Mouse (Mus musculus) hindbrain, embryonic 13.5 days (tissue): Measurements from ENCODE around the gene Gpr137. TPM values are rescaled to one million over a fixed set of nuclear protein-coding genes. Genes with fewer than 3 reads are reported as not detected.

Source experiments
- ATAC-seq: fragments of 200-750 bp; cut with Nextera tagmentation; 2 replicates; pipeline ENCODE4 v1.8.0; 2017; ENCODE audit warnings: moderate TSS enrichment; ENCODE audit not compliant: low FRiP score
- H3K27ac ChIP-seq: fragments of 300-500 bp; sonication (generic); 2 replicates; pipeline ENCODE4 v1.5.1; 2015; ENCODE audit warnings: inconsistent platforms, mild to moderate bottlenecking, moderate library complexity
- H3K27me3 ChIP-seq: fragments of 300-500 bp; sonication (generic); 2 replicates; pipeline ENCODE4 v1.6.1; 2015; ENCODE audit warnings: mild to moderate bottlenecking, inconsistent platforms
- H3K36me3 ChIP-seq: fragments of 300-500 bp; sonication (generic); 2 replicates; pipeline ENCODE4 v1.6.1; 2015; ENCODE audit warnings: mild to moderate bottlenecking, inconsistent platforms
- H3K4me1 ChIP-seq: fragments of 300-500 bp; sonication (generic); replicated peaks from 2 replicates; pipeline ENCODE4 v1.6.1; 2015; ENCODE audit warnings: inconsistent platforms
- H3K4me2 ChIP-seq: fragments of 300-500 bp; sonication (generic); 2 replicates; pipeline ENCODE4 v1.6.1; 2015; ENCODE audit warnings: inconsistent platforms, mild to moderate bottlenecking, moderate library complexity
- H3K4me3 ChIP-seq: fragments of 300-500 bp; sonication (generic); 2 replicates; pipeline ENCODE4 v1.5.1; 2015; ENCODE audit warnings: mild to moderate bottlenecking, inconsistent platforms
- H3K9ac ChIP-seq: fragments of 300-500 bp; sonication (generic); 2 replicates; pipeline ENCODE4 v1.6.1; 2015; ENCODE audit warnings: mild to moderate bottlenecking, inconsistent platforms
- H3K9me3 ChIP-seq: fragments of 300-500 bp; sonication (generic); 2 replicates; pipeline ENCODE4 v1.6.1; 2016; ENCODE audit warnings: inconsistent platforms
- WGBS: fragments of 180-500 bp; shearing (Covaris S2); methylation state at CpG from one replicate; pipeline ENCODE4 v1.1.7; 2015; 5-methylcytosine and 5-hydroxymethylcytosine counted together
- polyA plus RNA-seq: library from polyadenylated mRNA; unstranded; fragments of >200 nt; fragmentation: Nextera tagmentation; extraction: Ambion mirVana; gene quantifications from 2 replicates; pipeline ENCODE4 v1.2.1, GENCODE M21; 2015

Gene Gpr137
- polyA plus RNA-seq, 1 experiment from 2014 or later = 54.7 TPM

DNA sequence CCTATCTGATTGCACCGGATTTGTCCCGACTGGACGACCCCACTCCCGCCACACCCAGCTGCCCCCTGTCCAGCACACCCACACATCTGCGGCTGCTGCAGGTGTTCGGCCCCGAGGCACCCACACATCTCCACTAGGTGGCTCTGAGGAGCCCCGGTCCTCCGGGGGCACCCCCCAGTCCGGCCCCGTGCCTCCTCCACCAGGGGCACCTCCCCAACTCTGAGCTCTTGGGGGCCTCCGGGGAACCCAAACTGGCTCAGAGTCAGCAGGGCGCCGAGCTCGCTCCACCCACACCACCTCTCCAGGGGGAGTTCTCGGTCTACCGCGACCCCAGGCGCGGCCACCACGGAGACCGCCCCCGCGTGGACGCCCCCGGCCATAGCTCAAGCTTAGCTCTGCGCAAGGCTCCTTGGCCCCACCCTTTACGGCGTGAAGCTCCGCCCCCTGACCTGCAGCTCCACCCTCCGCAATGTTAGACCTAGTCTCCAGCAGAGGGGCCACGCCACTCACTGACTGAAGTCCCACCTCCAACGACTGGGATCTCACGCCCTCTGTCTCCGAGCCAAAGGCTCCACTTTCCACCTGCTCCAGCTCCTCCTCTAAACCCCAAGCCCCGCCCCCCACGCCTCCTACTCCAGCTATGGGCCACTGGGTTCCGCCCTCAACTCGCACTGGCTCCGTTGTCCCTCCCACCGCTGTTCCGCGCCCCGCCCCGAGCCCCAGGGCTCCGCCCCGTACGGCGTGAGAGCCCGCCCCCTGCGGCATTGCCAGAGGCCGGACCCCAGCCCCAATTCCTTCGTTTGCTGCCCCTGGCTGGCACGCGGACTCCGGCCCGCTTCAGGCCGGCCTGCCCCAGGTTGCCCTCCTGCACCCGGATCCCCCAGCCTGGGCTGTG is 37.5 kb upstream of the Gpr137 start:
- Histone ChIP-seq H3K4me3 (peak overlapping the region; percentile 67), H3K9me3 (no peaks in the 10 kb centered on the region), H3K9ac (peak overlapping the region; percentile 85), H3K27ac (peak overlapping the region; percentile 97), H3K4me2 (peak overlapping the region; percentile 95), H3K4me1 (peaks cover 49% of the 10 kb centered on the region), H3K36me3 (peaks cover 40% of the 10 kb centered on the region), H3K27me3 (no peaks in the 10 kb centered on the region)
- peak; percentile 87 for ATAC-seq
- under 1% methylated on average over 59 of the region's 59 CpGs for WGBS

DNA sequence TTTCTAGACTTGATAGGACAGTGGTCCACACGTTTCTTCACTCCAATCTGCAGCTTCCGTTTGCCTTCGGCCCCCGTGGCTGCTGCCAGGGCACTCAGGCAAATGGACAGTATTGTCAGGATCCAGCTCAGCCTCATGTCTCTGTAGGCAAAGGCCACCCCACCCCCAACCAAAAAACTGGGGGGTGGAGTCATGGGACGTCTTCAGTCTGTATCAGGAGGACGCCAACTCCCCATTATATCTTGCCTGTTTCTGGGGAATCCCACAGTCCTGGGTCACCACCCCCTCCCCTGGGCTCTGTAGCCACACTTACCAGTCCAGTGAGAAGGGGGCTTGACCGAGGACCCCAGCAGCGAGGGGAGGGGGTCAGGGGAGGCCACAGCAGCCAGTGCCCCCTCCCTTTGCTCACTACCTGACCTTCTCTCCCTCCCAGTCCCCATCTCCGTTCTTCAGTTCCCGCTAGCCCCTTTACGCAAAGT is 36.8 kb upstream of the Gpr137 start:
- Histone ChIP-seq H3K36me3 (peaks cover 36% of the 10 kb centered on the region), H3K9ac (peak overlapping the region; percentile 85), H3K4me1 (peaks cover 50% of the 10 kb centered on the region), H3K4me2 (peak overlapping the region; percentile 95), H3K9me3 (no peaks in the 10 kb centered on the region), H3K27me3 (no peaks in the 10 kb centered on the region), H3K27ac (peak overlapping the region; percentile 97), H3K4me3 (peak overlapping the region; percentile 67)
- 8% methylated on average over 11 of the region's 11 CpGs for WGBS
- ATAC-seq = no peak

DNA sequence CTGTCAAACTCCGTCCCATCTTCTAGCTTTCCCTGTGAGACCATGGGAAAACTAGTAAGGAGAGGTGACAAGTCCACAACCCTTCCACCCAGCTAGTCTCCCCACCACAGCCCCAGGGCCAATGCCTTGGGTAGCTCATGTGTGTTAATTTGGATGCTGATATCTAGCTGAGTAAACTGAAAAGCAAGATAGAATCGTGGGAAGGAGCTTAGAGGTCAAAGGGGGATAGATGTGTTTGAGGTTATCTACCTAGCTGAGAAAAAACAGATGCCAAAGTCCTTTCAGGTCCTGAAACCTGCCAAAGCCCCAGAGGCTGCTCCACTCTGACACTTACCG is 36.3 kb upstream of the Gpr137 start:
- H3K9me3 ChIP-seq = no peaks in the 10 kb centered on the region
- H3K9ac ChIP-seq = peak overlapping the region; percentile 85
- H3K4me2 ChIP-seq = peak overlapping the region; percentile 95
- H3K4me3 ChIP-seq = peak overlapping the region; percentile 67
- peak overlapping the region; percentile 97; the same call in 1 of the 2 replicates for H3K27ac ChIP-seq
- H3K27me3 ChIP-seq = no peaks in the 10 kb centered on the region
- H3K4me1 ChIP-seq = peaks cover 55% of the 10 kb centered on the region
- ATAC-seq = no peak
- H3K36me3 ChIP-seq = peaks cover 32% of the 10 kb centered on the region
- WGBS = 44% methylated on average over 3 of the region's 3 CpGs

DNA sequence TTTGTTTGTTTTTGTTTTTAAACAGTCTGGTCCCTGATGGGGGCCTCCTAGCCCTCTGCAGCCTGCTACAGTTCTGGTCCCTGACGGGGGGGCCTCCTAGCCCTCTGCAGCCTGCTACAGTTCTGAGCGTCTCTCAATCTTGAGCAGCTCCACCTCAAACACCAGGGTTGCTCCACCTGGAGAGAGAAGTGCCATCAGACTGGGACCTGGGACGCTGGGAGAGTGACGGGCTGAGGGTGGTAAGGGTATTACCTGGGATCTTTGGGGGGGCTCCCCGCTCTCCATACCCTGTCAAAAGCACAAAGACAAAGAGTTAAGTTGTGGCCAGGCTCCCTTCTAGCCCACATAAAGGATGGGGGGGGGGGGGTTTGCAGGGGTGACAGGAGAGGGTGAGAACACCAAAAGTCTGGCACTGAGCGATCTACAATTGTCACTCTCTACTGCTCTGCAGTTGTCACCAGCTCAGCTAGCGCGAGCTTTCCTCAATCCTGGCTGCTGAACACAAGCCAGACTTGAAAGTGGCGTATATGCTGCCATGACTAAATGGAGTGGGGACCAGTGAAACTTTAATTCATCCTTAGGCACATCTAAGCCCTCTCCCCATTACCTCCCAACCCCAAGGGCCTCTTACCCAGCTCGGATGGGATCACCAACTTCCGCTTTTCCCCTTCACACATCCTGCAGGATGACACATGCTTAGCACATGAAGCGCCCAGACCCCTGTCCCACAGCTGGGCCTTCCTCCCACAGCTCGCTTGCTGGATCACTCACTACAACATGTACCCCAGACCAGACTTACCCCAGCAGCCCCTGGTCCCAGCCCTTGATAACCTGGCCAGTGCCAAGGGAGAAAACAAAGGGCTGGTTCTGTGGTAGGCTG is 35.7 kb upstream of the Gpr137 start:
- Histone ChIP-seq H3K4me3 (peak overlapping the region; percentile 67), H3K4me1 (peaks cover 56% of the 10 kb centered on the region), H3K4me2 (peak overlapping the region; percentile 95), H3K27ac (peak overlapping the region; percentile 97), H3K9ac (peak overlapping the region; percentile 85), H3K9me3 (no peaks in the 10 kb centered on the region), H3K27me3 (no peaks in the 10 kb centered on the region), H3K36me3 (peaks cover 28% of the 10 kb centered on the region)
- WGBS = 84% methylated on average over 13 of the region's 13 CpGs
- ATAC-seq = no peak

DNA sequence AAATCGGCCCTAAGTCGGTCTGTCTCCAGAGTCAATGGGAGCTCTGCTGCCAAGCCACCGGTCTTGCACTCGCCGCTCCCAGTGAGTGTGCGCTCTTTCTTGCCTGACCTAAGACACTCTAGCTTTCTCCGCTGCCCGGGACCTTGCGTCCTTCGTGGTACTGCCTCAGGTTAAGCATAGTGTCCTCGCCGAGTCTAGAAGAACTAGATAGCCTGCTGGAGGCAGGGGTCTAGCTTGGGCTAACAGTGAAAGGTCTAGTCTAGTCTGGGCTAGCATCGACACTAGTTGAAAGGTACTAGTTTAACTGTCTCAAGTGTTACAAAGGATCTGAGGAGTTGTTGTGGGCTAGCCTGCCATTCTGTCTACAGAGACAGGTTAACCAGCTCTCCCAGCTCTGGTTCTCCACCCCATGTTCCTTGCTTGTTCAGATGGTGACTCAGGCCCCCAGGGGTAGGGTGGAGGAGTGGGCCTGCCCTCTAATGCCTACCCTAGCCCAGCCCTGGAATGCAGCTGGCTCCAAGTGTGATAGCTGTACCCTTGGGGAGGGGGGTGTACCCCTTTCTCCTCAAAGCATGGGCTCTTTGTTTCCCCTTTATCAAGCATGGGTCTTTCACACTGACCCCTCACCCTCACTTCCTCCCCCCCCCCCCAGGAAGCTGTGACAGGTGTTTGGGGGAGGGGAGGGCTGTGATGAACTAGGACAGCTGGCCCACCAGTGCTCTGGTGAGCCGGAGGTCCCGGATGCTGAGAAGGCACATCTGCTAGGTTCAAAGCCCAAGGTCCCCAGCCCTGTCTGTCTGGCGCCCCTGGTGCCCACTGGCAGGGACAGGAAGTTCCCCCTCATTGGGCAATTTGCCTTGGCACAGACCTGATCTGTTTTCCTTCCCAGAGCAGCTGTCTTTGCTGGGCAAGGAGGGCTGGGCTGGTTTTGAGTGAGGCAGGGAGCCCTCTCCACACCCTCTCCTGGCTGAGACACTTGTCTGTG is 33.5 kb upstream of the Gpr137 start, which contains the start of gene Plcb3:
Gene Plcb3, minus strand, starts transcription at position 934 of the 985 bp plus-strand sequence.
- peak within 1 kb of the TSS; percentile 85 for H3K9ac ChIP-seq
- H3K27ac ChIP-seq = peak within 1 kb of the TSS; percentile 97
- 0% methylated on average over 16 of the region's 16 CpGs for WGBS
- ATAC-seq = no peak
- H3K9me3 ChIP-seq = no peaks in the 10 kb centered on the region
- H3K27me3 ChIP-seq = 0 out of 2 replicates have a peak, but pooled peaks cover 7% of the 10 kb centered on the region
- peaks cover 20% of the 10 kb centered on the region for H3K36me3 ChIP-seq
- peak within 1 kb of the TSS; percentile 68 for H3K4me3 ChIP-seq
- peak within 1 kb of the TSS; percentile 95 for H3K4me2 ChIP-seq
- H3K4me1 ChIP-seq = peaks cover 53% of the 10 kb centered on the region

DNA sequence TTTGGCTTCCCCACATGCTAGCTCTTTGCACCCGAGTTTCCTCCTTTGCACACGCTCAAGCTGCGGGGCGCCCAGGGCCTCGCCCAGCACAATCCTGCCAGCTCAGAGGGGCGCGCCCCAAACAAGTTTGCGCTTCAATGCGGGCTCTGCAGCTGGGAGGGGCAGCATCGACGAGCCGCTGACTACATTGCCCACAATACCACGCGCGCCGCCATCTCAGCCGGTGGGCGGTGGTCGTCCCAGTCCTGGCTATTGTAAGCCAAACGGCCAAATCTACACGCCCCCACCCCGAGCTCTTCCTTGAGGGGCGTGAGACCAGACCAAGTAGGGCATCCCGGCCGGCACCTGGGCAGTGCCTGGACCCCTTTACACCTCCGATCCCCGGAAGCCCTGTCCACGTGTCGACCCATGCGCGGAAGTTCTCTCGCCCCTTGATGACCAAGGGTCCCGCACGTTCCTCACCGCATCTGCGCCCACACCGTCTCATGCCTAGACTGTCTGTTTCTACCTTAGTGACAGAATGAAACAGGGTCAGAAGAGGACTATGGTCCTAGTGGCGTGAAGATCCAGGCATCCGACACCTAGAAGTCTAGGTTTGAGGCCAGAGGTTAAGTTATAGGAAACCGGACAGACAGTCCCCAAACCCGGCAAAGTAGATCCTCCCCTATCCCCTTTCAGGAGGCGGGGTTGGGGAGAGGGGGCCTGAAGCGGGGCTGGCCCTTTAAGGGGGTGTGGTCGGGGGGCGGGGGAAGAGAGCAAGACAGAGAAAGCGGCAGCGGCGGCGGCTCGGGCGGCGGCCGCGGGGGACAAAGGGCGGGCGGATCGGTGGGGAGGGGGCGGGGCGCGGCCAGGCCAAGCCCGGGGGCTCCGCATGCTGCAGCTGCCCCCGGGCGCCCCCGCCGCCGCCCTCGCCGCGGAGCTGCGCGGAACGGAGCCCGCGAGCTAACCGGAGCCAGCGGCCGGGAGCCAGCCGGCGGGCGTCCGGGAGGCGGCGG is 32.2 kb upstream of the Gpr137 start, which contains the start of gene Ppp1r14b:
Gene Ppp1r14b, plus strand, starts transcription at position 758 of the 995 bp plus-strand sequence.
- peaks cover 20% of the 10 kb centered on the region for H3K36me3 ChIP-seq
- H3K9me3 ChIP-seq = no peaks in the 10 kb centered on the region
- peak within 1 kb of the TSS; percentile 68 for H3K4me3 ChIP-seq
- peaks cover 61% of the 10 kb centered on the region for H3K4me1 ChIP-seq
- WGBS = 2% methylated on average over 56 of the region's 84 CpGs
- H3K27ac ChIP-seq = peak within 1 kb of the TSS; percentile 96
- H3K9ac ChIP-seq = peak within 1 kb of the TSS; percentile 85
- peaks cover 21% of the 10 kb centered on the region for H3K27me3 ChIP-seq
- peak; percentile 60 for ATAC-seq
- H3K4me2 ChIP-seq = peak within 1 kb of the TSS; percentile 95

DNA sequence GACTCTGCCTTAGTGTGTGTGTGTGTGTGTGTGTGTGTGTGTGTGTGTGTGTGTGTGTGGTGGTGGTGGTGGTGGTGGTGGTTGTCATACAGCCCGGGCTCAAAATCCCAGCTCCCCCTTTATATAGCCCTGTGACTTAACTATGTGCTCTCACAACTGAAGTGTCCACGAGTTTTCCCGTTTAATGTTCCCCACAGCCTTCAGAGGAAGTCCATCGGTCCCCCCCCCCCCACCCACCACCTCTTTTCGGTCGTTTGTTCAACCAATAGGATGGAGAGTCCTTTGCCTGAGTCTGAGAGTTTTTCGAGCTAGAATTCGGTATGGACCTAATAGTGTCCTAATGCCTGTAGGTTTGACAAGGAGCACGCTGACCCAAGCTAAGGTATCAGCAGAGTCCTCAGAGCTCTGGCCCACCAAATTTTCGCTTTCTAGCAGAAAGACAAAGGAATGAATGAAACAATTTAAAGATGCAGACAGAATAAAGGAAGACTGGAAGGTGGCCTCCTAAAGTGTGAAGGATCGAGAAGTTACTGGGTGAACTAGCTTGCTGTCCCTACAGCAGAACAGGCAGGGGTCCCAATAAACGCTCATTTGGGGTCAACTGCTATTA is 31.4 kb upstream of the Gpr137 start:
- peaks cover 29% of the 10 kb centered on the region for H3K27me3 ChIP-seq
- H3K4me3 ChIP-seq = peak overlapping the region; percentile 68
- H3K36me3 ChIP-seq = peaks cover 20% of the 10 kb centered on the region
- no peak for ATAC-seq
- peak overlapping the region; percentile 95 for H3K4me2 ChIP-seq
- WGBS = 45% methylated on average over 12 of the region's 12 CpGs
- H3K9ac ChIP-seq = peak overlapping the region; percentile 85
- no peaks in the 10 kb centered on the region for H3K9me3 ChIP-seq
- peaks cover 59% of the 10 kb centered on the region for H3K4me1 ChIP-seq
- peak overlapping the region; percentile 96 for H3K27ac ChIP-seq

DNA sequence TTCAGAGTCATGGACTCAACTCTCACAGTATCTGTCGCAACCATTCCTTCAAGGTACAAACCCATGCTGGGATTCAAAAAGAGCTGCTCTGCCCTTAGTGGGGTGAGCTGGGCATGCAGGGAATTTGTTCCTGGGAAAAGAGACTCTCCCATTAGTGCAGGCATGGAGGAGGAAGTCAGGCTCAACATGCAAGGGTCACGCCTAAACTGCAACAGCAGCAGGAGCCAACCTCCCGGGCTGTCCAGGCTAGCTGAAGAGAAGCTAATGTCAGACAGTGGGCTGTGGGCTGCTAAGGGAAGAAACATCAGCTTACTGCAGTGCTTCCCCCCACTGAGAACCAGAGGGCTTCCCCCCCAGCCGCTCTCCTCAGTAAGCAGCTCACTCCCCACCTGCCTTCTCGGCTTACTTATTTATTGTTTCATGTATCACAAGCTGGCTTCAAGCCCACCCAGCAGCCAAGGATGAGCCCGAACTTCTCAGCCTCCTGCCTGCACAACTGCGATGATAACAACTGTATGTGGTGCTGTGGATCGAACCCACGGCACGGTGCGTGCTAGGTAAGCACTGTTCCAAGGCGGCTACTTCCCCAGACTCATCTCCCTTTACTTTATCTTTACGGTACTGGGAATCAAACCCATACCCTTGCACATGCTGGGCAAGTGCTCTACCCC is 30.1 kb upstream of the Gpr137 start:
- Histone ChIP-seq H3K4me2 (no peak overlapping the region), H3K9me3 (no peaks in the 10 kb centered on the region), H3K36me3 (peaks cover 7% of the 10 kb centered on the region), H3K27me3 (peaks cover 39% of the 10 kb centered on the region), H3K4me1 (peaks cover 51% of the 10 kb centered on the region), H3K27ac (no peak overlapping the region), H3K4me3 (no peak overlapping the region), H3K9ac (no peak overlapping the region)
- no peak for ATAC-seq
- WGBS = 82% methylated on average over 13 of the region's 13 CpGs

DNA sequence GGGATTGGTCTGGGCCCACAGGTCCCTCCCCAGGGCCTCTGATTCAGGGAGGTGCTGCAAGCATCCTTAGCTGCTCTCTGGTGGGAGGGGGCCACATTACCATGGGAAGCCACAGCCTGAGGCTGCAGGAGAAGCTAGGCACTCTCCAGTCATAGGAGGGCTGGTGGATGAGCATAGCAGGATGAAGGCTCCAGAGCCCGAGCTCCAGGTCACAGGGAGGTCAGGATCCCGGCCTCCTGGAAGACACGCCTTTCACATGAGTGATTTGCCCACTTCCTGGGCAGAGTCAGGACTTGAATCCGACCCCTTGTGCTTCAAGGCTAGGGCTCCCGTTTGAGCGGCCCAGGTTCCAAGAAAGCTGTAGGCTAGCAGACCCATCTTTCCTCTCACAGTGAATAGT is 29.4 kb upstream of the Gpr137 start:
- Histone ChIP-seq H3K9me3 (no peaks in the 10 kb centered on the region), H3K4me2 (no peak overlapping the region), H3K27me3 (peaks cover 39% of the 10 kb centered on the region), H3K4me1 (peaks cover 44% of the 10 kb centered on the region), H3K27ac (no peak overlapping the region), H3K4me3 (no peak overlapping the region), H3K9ac (peak overlapping the region; percentile 19; the same call in 1 of the 2 replicates), H3K36me3 (peaks cover 1% of the 10 kb centered on the region; the same call in 1 of the 2 replicates)
- ATAC-seq = no peak
- WGBS = 40% methylated on average over 6 of the region's 6 CpGs
